Mouse (Mus musculus) E14TG2a.4 (cell line): ENCODE measurements around the gene Mccc1.

ENCODE experiments used
- CTCF ChIP-seq: conservative IDR thresholded peaks from 2 replicates; pipeline ENCODE4 v1.5.1; 2014; ENCODE audit warnings: low read length
- POU5F1 ChIP-seq: IDR thresholded peaks from 2 replicates; pipeline ENCODE4 v1.6.1; 2014; ENCODE audit warnings: low read length, borderline replicate concordance

DNA sequence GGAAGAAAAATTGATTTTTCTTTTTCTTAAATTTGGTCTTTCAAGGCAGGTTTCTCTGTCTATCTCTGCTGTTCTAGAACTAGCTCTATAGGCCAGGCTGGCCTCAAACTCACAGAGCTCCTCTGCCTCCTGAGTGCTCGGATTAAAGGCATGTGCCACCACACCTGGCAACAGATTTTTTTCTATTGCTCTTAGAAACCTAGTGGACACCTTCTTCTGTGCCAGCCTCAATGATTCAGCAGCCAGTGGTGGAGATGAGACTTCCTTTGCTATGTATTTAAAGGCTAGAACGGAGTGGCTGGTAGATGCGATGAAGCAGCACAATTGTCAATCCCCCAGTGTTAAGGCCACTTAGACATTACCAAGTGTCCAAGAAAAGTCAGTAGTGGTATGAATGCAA is 76.5 kb downstream of the Mccc1 start:
- TF ChIP-seq CTCF = no peak
- no peak for TF ChIP-seq POU5F1
